35 mouse cellular contexts compared by ENCODE assay signal in the genomic region with DNA sequence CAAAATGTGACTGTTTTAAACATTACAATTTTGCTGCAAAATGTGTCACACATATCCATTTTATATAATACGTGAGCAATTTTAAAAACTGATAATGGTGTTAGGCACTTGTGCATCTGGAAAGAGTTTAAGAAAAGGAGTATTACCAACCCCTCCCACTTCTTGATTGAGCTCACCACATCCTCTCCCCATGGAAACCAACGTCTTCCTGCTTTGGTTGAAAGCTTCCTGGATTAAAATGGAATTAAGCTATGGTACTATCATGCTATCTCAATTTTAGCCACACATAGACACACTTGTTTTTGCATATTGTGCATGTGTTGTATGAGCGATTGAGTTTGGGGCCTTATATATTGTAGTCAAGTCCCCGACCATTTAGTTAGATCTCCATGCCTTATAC. TPM values are rescaled to one million over a fixed set of nuclear protein-coding genes. Genes with fewer than 3 reads are reported as not detected.
"Had no signal": no experiment of that assay in that cellular context is flagged by ENCODE, and none has a peak within 500 bp of the region (broad histone marks: within the 10 kb centered on the region; RNA-seq: fewer than 3 reads in every experiment).

No protein-coding gene starts in this region.

- H3K4me3 ChIP-seq: heart, adult 2 months; heart, embryonic 13.5 days; heart, embryonic 15.5 days; hindbrain, embryonic 10.5 days; hindbrain, embryonic 12.5 days; intestine, embryonic 15.5 days; layer of hippocampus, adult 2 months; left cerebral cortex, adult 2 months; limb, embryonic 10.5 days; limb, embryonic 12.5 days; liver, embryonic 13.5 days; liver, embryonic 15.5 days had no signal

- ATAC-seq: hindbrain, embryonic 16.5 days; inflammation-experienced regulatory T-cells, adult 6 months; intestine, embryonic 15.5 days; intestine, postnatal 0 days had no signal

- H3K27me3 ChIP-seq: heart, embryonic 13.5 days; heart, embryonic 15.5 days; hindbrain, embryonic 12.5 days; intestine, embryonic 15.5 days; limb, embryonic 12.5 days; liver, embryonic 13.5 days; liver, embryonic 15.5 days had no signal

- H3K27ac ChIP-seq: heart, adult 2 months; heart, embryonic 13.5 days; heart, embryonic 15.5 days; hindbrain, embryonic 10.5 days; hindbrain, embryonic 12.5 days; hindbrain, embryonic 14.5 days; intestine, embryonic 15.5 days; layer of hippocampus, adult 2 months; left cerebral cortex, adult 2 months; limb, embryonic 10.5 days; limb, embryonic 12.5 days; liver, embryonic 13.5 days; liver, embryonic 15.5 days had no signal

- DNase-seq: gastrocnemius, postnatal 14 days; gastrocnemius, postnatal 36 days; heart, adult 2 months; heart, postnatal 14 days; heart, postnatal 36 days; kidney, adult 18-20 months; kidney, adult 8-10 months; kidney, postnatal 10 days; kidney, postnatal 25 days; kidney, postnatal 4 days; liver; liver, embryonic 13.5 days had no signal

RNA-seq across cellular contexts. Expression of gene Spata4, which starts 2.9 kb away (rescaled TPM):
- total RNA-seq: gastrocnemius, adult 18-20 months; gastrocnemius, adult 8-10 months; gastrocnemius, postnatal 14 days; gastrocnemius, postnatal 36 days; heart, adult 2 months; heart, postnatal 14 days; heart, postnatal 36 days; layer of hippocampus, postnatal 25 days; left cerebral cortex, adult 2 months had no signal
- polyA plus RNA-seq: heart, embryonic 11.5 days; heart, embryonic 13.5 days; heart, postnatal 0 days; hindbrain, embryonic 10.5 days; hindbrain, embryonic 12.5 days; inflammation-experienced regulatory T-cells, adult 6 months; intestine, embryonic 15.5 days; intestine, postnatal 0 days; kidney, embryonic 14.5 days; kidney, embryonic 16.5 days; limb, embryonic 10.5 days; limb, embryonic 12.5 days; limb, embryonic 14.5 days; liver, embryonic 11.5 days; liver, embryonic 13.5 days; liver, embryonic 15.5 days had no signal
